Mouse (Mus musculus): ENCODE measurements around the gene Ccser1. TPM values are rescaled to one million over a fixed set of nuclear protein-coding genes. Genes with fewer than 3 reads are reported as not detected.

Gene Ccser1
- total RNA-seq, 1 experiment from 2014 or later, result not detected

DNA sequence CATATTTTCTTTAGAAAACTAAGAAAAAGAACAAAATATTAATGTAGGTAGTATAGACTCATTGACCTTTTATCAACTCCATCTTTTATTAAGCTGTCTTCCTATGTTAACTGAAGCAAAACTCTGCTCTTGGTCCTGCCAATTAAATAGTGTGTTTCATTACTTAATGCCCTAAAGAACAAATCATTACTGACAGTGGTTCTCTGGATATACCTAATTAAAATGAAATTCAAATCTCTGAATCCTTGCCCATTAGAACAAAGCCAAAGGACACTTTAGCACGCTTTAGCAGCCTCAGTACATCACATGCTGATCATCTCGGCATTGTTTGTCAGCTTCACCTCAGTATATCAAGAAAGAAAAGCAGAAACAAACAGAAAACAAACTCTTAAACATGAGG lies 952.4 kb downstream of the Ccser1 start:
- no peak for ATAC-seq (replicated peaks; ENCODE audit: insufficient number of reproducible peaks, low FRiP score, low TSS enrichment, poor library complexity, severe bottlenecking)

DNA sequence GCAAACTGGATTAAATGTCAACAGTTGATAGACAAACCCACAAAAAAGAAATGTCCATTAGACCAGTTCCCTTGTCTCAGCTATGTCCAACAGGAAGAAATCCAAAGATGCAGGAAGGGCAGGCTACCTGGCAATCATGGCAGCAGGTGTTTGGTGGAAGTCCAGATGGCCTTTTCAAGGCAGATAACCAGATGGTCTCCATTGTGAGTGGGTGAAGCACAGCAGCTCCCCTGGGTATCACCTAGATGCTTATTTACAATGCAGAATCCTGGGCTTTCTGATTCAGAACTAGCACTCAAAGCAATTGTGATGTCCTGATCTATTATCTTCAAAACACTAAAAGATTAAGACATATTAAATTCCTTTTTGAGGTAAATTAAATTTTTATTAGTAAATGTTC lies 980.2 kb downstream of the Ccser1 start:
- ATAC-seq (replicated peaks; ENCODE audit: insufficient number of reproducible peaks, low FRiP score, low TSS enrichment, poor library complexity, severe bottlenecking), result no peak

DNA sequence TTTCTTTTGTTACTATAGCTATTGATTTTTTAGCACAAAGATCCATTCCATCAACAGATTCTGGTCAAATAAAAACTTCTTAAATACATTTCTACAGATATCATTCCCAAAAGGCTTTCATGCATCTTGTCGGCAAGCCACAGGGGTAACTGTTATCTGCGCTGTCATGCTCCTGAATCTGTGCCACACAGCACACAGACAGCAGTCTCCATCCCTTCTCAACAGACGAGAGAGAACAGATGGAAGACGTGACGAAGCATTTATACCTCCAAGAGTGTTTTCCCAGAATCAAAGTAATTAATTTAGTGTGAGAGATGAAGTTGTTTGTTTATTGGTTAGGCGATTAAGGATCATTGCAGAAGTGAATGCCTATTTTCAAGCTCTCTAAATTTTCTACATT lies 982.5 kb downstream of the Ccser1 start:
- no peak for ATAC-seq (replicated peaks; ENCODE audit: insufficient number of reproducible peaks, low FRiP score, low TSS enrichment, poor library complexity, severe bottlenecking)

DNA sequence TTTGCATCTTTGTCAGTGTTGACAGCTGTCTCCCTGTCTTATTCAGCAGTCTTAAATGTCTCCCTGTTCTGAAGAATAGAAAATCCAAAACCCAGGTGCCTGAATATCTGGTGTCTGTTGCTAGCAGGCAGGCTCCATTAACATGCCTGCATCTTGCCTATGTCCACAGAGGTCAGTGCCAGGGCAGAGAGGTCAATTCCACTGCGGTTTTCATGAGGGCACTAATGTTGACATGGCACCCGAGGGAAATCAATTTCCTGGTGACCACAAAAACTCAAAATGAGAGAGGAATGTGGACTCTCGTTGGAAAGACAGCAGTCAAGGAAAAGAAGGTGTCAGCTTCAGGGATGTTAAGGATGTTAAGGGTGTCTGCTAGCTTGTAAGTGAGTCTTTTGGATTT lies 983.7 kb downstream of the Ccser1 start:
- ATAC-seq (replicated peaks; ENCODE audit: insufficient number of reproducible peaks, low FRiP score, low TSS enrichment, poor library complexity, severe bottlenecking), result no peak

DNA sequence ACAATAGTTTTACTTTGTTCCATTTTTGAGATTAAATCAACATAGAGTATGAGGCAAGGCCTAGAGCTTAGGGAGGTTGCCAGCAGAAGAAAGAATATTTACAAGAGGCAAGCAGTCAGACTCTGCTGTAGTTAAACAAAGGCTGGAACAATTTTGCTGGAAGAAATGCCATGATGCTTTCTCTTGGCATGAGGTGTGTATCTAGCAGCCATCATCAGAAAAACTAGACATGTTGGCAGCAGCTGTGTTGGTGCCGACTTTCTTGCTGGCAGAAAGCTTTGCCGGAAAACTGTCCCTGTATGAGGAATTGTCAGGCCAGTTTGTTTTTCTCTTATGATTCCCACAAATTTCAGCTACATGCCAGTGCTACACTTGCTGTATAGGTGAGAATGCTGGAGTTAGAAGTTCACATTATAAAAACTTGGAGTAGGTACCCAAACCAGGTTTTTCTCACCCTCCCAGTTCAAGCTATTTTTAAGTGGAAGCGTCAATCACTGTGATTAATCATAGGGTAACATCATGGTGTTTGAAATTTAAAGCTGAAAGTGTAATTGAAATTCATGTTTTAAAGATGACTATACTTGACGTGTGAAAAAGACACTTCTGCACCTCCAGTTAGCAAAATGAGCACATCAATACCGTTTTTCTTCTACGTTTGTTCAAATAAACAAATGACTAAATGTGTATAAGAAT lies 1016.5 kb downstream of the Ccser1 start:
- ATAC-seq (replicated peaks; ENCODE audit: insufficient number of reproducible peaks, low FRiP score, low TSS enrichment, poor library complexity, severe bottlenecking), result no peak

DNA sequence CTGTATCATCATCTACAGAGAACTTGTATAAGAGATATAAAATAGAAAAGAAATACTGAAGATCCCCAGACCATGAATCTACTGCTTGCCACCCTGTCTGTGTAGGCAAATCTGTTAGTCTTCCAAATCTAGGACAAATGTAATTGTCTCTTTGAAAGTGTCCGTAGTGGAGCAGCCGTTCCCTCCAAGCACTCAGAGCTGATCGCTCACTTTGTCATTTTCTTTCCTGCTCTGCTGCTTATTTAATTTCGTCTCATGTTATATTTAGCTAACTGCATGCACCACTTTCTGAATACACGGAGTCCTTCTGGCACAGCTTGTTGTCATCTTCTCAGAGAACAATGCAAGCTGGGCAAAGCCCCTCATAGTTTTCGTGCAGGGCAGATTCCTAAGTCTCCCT lies 1018.6 kb downstream of the Ccser1 start:
- no peak for ATAC-seq (replicated peaks; ENCODE audit: insufficient number of reproducible peaks, low FRiP score, low TSS enrichment, poor library complexity, severe bottlenecking)

DNA sequence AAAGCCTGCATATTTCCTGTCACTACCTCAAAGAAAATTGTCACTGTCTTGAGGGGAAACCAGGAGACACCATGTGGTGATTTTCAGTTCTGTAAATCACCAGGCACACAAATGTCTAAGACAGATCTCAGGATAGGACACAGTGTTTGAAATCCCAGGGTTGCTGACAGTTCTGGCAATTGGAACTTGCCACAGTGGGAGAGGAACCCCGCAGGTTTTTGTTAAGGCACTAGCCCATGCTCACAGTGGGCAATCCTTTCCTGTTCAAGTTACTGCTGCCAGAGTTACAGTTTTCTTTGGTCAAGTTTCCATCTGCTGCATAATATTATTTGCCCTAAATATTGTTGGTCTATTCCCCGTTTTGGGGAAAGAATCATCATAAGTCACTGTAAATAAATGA lies 1024.9 kb downstream of the Ccser1 start:
- ATAC-seq (replicated peaks; ENCODE audit: insufficient number of reproducible peaks, low FRiP score, low TSS enrichment, poor library complexity, severe bottlenecking), result no peak

DNA sequence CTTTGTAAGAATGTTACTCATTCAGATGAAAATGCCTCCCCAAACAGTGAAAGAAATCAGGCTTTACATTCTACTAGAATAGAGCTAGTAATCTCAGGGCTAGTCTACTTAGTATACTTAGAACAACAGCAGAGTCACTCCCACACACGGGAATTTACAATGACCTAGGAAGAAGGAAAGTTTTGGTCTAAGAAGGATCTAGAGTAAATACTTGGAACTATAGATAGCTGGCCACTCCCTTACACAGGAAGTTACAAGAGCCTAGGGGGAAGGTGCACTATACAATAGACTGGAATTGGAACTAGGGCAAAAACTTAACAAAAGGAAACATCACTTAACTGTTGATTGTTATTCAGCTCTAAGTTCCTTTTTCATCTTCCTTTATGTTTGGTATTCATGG lies 1041.7 kb downstream of the Ccser1 start:
- ATAC-seq (replicated peaks; ENCODE audit: insufficient number of reproducible peaks, low FRiP score, low TSS enrichment, poor library complexity, severe bottlenecking), result no peak

DNA sequence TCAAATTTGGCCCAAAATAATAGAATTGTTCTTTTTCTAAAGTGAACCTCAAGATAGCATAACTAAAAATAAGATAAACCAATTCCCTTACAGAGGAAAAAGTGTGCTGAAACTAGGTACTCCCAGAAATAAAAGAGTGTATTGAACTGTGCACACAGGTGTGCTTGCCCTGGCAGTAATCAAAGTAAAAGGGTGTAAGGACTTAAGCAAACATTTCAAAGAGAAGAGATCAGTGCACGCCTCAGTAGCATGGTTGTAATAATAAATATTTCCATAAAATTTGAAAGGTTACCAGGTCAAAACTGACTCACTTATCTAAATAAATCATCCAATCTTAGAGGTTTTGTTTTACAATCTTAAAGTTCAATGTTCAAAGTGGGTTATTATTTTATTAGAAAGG lies 1083.8 kb downstream of the Ccser1 start:
- no peak for ATAC-seq (replicated peaks; ENCODE audit: insufficient number of reproducible peaks, low FRiP score, low TSS enrichment, poor library complexity, severe bottlenecking)

DNA sequence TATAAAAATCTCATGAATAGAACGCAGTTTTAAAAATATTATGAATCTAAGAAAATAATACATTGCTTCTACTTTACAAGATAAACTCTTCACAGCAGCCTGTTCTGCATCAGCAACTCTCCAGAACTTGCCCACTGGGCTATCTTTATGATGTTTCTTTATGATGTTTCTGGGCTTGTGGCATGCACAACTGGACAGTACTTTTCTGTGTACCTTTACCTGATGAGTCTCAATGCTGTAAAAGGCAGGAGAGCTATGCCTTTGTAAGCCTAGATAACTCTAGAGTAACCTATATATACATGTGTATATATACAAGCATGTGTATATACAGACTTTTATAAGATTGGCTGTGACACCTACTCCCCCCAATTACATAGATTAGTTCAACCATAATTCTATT lies 1084.4 kb downstream of the Ccser1 start:
- ATAC-seq (replicated peaks; ENCODE audit: insufficient number of reproducible peaks, low FRiP score, low TSS enrichment, poor library complexity, severe bottlenecking), result no peak

DNA sequence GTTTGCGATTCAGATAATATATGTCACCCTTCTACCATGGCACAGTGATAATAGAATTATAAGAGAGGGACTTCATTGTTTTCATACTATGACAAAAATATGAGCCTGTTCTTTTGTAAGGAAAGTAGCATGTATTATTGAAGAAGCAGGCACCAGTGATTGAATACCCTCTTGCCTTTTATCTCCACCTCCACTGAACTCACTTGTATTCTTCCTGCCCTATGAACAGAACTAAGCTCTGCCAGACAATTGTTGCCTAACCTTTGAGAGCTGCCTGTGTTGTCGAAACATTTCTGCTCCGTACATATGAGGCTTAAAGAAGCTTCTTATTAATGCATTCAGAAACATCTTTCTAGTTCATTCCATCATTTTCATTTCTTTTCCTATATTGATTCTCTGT lies 1101.1 kb downstream of the Ccser1 start:
- ATAC-seq (replicated peaks; ENCODE audit: insufficient number of reproducible peaks, low FRiP score, low TSS enrichment, poor library complexity, severe bottlenecking), result no peak

DNA sequence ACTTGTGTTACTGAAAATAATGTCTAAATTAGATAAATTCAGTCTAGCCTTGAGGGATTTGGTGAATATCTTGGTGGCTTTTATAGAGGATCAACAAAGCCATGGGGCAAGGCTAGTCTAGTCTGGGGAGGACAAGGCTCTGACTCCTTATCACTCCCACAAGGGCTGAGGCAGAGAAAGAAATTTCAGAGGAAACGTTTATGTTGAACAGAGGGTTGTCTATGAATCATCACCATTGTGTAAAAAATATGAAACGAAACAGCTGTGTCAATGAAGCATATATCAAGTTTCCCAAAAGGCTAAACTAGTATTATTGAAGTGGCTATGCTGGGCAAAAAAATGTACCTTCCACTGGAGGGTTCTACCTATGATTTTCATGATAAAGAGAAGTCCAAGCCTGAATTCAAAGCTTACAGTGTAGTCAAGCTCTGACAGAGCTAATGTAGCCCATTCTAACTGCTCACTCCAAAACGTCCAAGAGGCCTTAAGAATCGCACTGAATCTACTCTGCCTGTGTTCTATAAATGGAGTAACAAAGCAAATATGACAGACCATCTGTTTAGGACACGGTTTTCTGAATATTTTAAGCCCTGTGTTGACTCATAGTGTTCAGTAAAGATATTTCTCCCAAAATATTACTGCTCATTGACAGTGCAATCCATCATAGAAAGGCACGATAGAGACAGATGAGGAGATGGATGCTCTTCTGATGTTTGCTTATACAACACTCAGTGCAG lies 1121.6 kb downstream of the Ccser1 start:
- no peak for ATAC-seq (replicated peaks; ENCODE audit: insufficient number of reproducible peaks, low FRiP score, low TSS enrichment, poor library complexity, severe bottlenecking)

DNA sequence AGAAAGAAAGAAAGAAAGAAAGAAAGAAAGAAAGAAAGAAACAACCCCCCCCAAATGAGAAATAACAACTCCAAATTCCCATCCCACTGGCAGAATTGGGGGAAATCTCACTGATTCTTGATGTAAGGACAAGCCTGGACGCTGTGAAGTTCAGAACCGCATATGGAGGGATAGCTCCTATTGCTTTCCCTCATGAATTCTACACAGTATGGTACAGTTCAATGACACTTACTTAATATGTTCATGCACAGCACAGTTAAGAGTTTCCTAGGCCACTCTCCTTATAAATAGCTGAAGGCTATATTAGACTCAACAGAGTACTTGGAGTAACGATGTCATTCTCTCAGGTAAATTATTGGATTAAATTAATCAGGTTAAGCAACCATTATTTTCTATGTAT lies 1138.5 kb downstream of the Ccser1 start:
- ATAC-seq (replicated peaks; ENCODE audit: insufficient number of reproducible peaks, low FRiP score, low TSS enrichment, poor library complexity, severe bottlenecking), result no peak

DNA sequence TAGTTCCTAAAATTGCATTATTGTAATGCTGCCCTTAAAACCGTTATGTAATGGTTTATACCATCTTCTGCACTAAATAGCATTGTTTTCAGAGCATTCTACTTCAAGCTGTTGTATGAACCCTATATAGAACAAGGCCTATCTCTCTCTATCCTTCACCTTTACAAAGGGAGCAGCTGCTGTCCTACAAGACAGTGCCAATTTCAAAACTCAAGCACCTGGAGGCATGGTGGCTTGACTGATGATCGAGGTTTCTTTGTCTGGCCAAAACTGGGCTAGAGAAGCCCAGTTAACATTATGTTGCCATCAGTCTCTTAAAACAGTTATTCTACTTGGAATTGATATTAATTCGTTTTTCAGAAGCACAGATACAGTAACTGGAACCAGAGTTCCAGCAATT lies 1160.2 kb downstream of the Ccser1 start:
- no peak for ATAC-seq (replicated peaks; ENCODE audit: insufficient number of reproducible peaks, low FRiP score, low TSS enrichment, poor library complexity, severe bottlenecking)

DNA sequence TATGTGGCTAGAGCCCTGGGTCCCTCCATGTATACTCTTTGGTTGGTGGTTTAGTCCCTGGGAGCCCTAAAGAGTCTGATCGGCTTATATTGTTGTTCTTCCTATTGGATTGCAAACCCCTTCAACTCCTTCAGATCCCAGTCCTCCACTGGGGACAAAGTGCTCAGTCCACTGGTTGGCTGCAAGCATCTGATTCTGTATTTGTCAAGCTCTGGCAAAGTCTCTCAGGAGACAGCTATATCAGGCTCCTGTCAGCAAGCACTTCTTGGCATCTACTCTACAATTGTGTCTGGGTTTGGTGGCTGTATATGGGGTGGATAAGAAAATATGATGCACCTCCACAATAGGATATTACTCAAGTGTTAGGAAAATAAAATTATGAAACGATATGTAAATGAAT lies 1187.7 kb downstream of the Ccser1 start:
- no peak for ATAC-seq (replicated peaks; ENCODE audit: insufficient number of reproducible peaks, low FRiP score, low TSS enrichment, poor library complexity, severe bottlenecking)

All from monocyte, adult 5-6 weeks (primary cell).